ENCODE assay signal across 8 mouse cellular contexts in genomic region chr5:66150106-66150705, GRCm38 (mm10). TPM values are rescaled to one million over a fixed set of nuclear protein-coding genes. Genes with fewer than 3 reads are reported as not detected.
A peak's percentile ranks its signal among the peaks of the same experiment; 100 is the strongest.
DNase-seq lines count a peak whose midpoint lies in the region; ATAC-seq lines count a peak whose summit lies in the region.

No protein-coding gene starts in this region.

- ATAC-seq in erythroblast, adult 5-6 weeks (replicated peaks; ENCODE audit: low FRiP score, poor library complexity, severe bottlenecking): no peak
- ATAC-seq in limb, embryonic 13.5 days (ENCODE audit: low FRiP score, low read depth): no peak
- ATAC-seq in stomach, embryonic 16.5 days (ENCODE audit: insufficient read depth, low FRiP score): no peak

- peaks cover 52% of the 10 kb centered on the region for H3K27me3 ChIP-seq in erythroblast, embryonic 14.5 days (ENCODE audit: control insufficient read depth)
- H3K27me3 ChIP-seq in limb, embryonic 13.5 days: peaks cover 40% of the 10 kb centered on the region
- peaks cover 7% of the 10 kb centered on the region; the same call in 1 of the 2 replicates for H3K27me3 ChIP-seq in stomach, embryonic 16.5 days (ENCODE audit: control insufficient read depth, insufficient read depth, low read length)

- peak overlapping the region; percentile 43 for H3K4me3 ChIP-seq in erythroblast, embryonic 14.5 days (replicated peaks)
- H3K4me3 ChIP-seq in limb, embryonic 13.5 days: peak overlapping the region; percentile 54
- H3K4me3 ChIP-seq in stomach, embryonic 16.5 days (replicated peaks; ENCODE audit: low read length): peak overlapping the region; percentile 53

- H3K9ac ChIP-seq in limb, embryonic 13.5 days: peak overlapping the region; percentile 73
- H3K9ac ChIP-seq in stomach, embryonic 16.5 days (ENCODE audit: low read length): peak overlapping the region; percentile 81

- 2% methylated on average over 18 of the region's 18 CpGs for WGBS in limb, embryonic 13.5 days
- 3% methylated on average over 18 of the region's 18 CpGs for WGBS in stomach, embryonic 16.5 days

- peak; percentile 42 for DNase-seq in retina, postnatal 1 day
- no peak for DNase-seq in retina, embryonic 14.5 days (ENCODE audit: low spot score)
- no peak for DNase-seq in urinary bladder, postnatal 4 days (ENCODE audit: low spot score in 2 of 2)
- DNase-seq in right cerebral cortex, adult 18-20 months: no peak

- no peaks in the 10 kb centered on the region for H3K36me3 ChIP-seq in erythroblast, embryonic 14.5 days (ENCODE audit: control insufficient read depth)
- no peaks in the 10 kb centered on the region for H3K36me3 ChIP-seq in limb, embryonic 13.5 days
- no peaks in the 10 kb centered on the region for H3K36me3 ChIP-seq in stomach, embryonic 16.5 days (ENCODE audit: control insufficient read depth, insufficient read depth, low read length)

- H3K4me1 ChIP-seq in erythroblast, embryonic 14.5 days (ENCODE audit: control insufficient read depth): no peaks in the 10 kb centered on the region
- H3K4me1 ChIP-seq in limb, embryonic 13.5 days: peaks cover 13% of the 10 kb centered on the region
- H3K4me1 ChIP-seq in stomach, embryonic 16.5 days (ENCODE audit: control insufficient read depth, insufficient read depth, low read length): peaks cover 5% of the 10 kb centered on the region; the same call in 1 of the 2 replicates

- H3K27ac ChIP-seq in limb, embryonic 13.5 days: no peak overlapping the region
- H3K27ac ChIP-seq in stomach, embryonic 16.5 days (ENCODE audit: low read length): peak overlapping the region; percentile 99

- no peaks in the 10 kb centered on the region for H3K9me3 ChIP-seq in erythroblast, embryonic 14.5 days (ENCODE audit: control insufficient read depth, low read length)
- H3K9me3 ChIP-seq in limb, embryonic 13.5 days: no peaks in the 10 kb centered on the region
- no peaks in the 10 kb centered on the region for H3K9me3 ChIP-seq in stomach, embryonic 16.5 days (replicated peaks; ENCODE audit: control insufficient read depth, low read length)

- peak overlapping the region; percentile 93 for H3K4me2 ChIP-seq in limb, embryonic 13.5 days (replicated peaks)
- H3K4me2 ChIP-seq in stomach, embryonic 16.5 days (ENCODE audit: low read depth, low read length): peak overlapping the region; percentile 59

RNA-seq across cellular contexts. Expression of gene Rbm47, which starts 22.7 kb away (rescaled TPM):
- 0.05 and 0.08 TPM in 2 replicates for polyA plus RNA-seq in erythroblast, embryonic 14.5 days (2012)
- total RNA-seq in erythroblast, adult 5-6 weeks (2015; ENCODE audit: low replicate concordance): 2.5 and 5.6 TPM in 2 replicates
- total RNA-seq in erythroblast, adult 5-6 weeks (2017; ENCODE audit: low replicate concordance): 0.68 and 3.8 TPM in 2 replicates
- polyA plus RNA-seq in limb, embryonic 13.5 days (2015; fragmentation: Nextera tagmentation; extraction: Ambion mirVana): 3.7 and 4.0 TPM in 2 replicates
- 79.1 and 84.6 TPM in 2 replicates for polyA plus RNA-seq in stomach, embryonic 16.5 days (2015; fragmentation: Nextera tagmentation; extraction: Ambion mirVana)

Comparison
In these comparisons a context has a peak if more than half of its experiments do, and no peak if none do; other contexts are left out.
1. RNA of gene Rbm47, which starts 22.7 kb away (polyA plus RNA-seq): 79.1 to 84.6 TPM in stomach, embryonic 16.5 days; 3.7 to 4.0 TPM in limb, embryonic 13.5 days and 0.05 to 0.08 TPM in erythroblast, embryonic 14.5 days; every median in the first group is over 10 times any median in the second.
2. Peak in every context shown above with its lines, with median percentiles within 50 percentile points of each other: H3K4me3 ChIP-seq.